Comparison of ENCODE assay signal across 8 mouse cellular contexts in the genomic region with DNA sequence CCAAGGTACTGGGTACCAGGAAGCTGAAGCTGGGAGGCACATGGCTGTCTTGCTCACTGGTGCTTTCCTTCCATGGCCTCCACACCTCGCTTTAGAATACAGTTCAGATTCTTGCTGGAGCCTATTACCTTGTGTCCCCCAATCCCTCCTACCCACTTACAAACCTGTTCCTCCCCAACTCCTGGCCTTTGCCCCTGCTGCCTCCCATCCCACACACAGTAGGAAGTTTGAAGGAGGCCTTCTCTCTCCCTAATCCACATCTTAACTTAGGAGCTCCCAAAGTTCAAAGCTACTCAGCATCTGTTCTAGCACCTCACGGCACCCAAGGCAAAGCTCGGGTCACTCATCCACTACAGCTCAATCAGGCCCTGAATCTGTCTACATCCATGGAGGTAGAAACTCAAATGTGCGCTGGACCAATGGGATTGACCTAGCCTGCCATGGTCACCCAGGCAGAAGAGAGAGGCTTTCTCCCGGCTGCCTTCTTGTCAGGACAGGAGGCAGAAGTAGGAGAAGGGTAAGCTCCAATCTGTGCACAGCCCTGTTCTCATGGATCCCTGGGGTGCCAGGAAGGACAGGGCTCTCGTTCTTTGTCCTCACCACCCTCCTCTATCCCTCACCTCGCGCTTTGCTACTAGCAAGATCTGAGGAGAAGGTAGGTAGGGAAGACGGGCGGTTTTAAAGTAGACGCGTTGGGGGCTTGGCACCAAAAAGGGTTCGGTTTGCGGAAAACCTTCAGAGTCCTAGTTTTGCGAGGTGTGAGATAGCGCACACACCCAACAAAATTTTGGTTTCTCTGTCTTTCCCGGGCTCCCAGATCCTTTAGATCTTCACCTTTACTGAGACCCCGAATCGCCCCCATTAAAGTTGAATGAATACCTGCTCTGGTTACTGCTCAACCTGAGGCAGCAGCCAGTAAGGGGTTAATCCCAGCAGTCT. TPM values are rescaled to one million over a fixed set of nuclear protein-coding genes. Genes with fewer than 3 reads are reported as not detected.
DNase-seq lines count a peak whose midpoint lies in the region; ATAC-seq and TF ChIP-seq lines count a peak whose summit lies in the region.

No protein-coding gene starts in this region.

- peaks cover 5% of the 10 kb centered on the region for H3K4me1 ChIP-seq in cortical plate, adult 2 months (ENCODE audit: control insufficient read depth, insufficient read depth, low read length)
- peaks cover 25% of the 10 kb centered on the region for H3K4me1 ChIP-seq in hindbrain, embryonic 10.5 days (replicated peaks)
- H3K4me1 ChIP-seq in liver, embryonic 15.5 days (replicated peaks) = peaks cover 21% of the 10 kb centered on the region
- peaks cover 3% of the 10 kb centered on the region; the same call in 1 of the 2 replicates for H3K4me1 ChIP-seq in stomach, postnatal 0 days (replicated peaks; ENCODE audit: control insufficient read depth, insufficient read depth)

- no peaks in the 10 kb centered on the region for H3K9me3 ChIP-seq in hindbrain, embryonic 10.5 days
- H3K9me3 ChIP-seq in liver, embryonic 15.5 days (replicated peaks) = no peaks in the 10 kb centered on the region
- H3K9me3 ChIP-seq in stomach, postnatal 0 days (ENCODE audit: control insufficient read depth, low read length) = no peaks in the 10 kb centered on the region

- TF ChIP-seq CTCF in cortical plate, adult 2 months (IDR thresholded peaks at IDR 0.05; ENCODE audit: extremely low read depth, insufficient read depth, low read length) = no peak
- TF ChIP-seq CTCF in stomach, postnatal 0 days (IDR thresholded peaks at IDR 0.05; ENCODE audit: low read depth) = no peak

- TF ChIP-seq POLR2A in cortical plate, adult 2 months (IDR thresholded peaks at IDR 0.05; ENCODE audit: extremely low read depth, insufficient read depth, low read length) = no peak

- WGBS in hindbrain, embryonic 10.5 days = 11% methylated on average over 19 of the region's 19 CpGs
- 10% methylated on average over 19 of the region's 19 CpGs for WGBS in liver, embryonic 15.5 days (ENCODE audit: insufficient replicate concordance)
- WGBS in stomach, postnatal 0 days = 6% methylated on average over 19 of the region's 19 CpGs

- DNase-seq in cerebellum, adult 9-10 months = peak; percentile 62
- DNase-seq in cerebellum, adult 9-11 months = no peak
- peak; percentile 49 for DNase-seq in A20 (ENCODE audit: low read depth, low spot score)
- no peak for DNase-seq in hindbrain, embryonic 10.5 days (ENCODE audit: low spot score)
- no peak for DNase-seq in stomach, postnatal 0 days (ENCODE audit: low spot score)
- DNase-seq in T-cell, adult 2 months (ENCODE audit: low spot score) = no peak

- H3K4me2 ChIP-seq in liver, embryonic 15.5 days = peak overlapping the region; percentile 81
- H3K4me2 ChIP-seq in stomach, postnatal 0 days (replicated peaks; ENCODE audit: low read depth) = peak overlapping the region; percentile 84

- TF ChIP-seq EP300 in stomach, postnatal 0 days (optimal IDR thresholded peaks at IDR 0.05) = no peak

- H3K27ac ChIP-seq in cortical plate, adult 2 months (ENCODE audit: insufficient read depth, low read length) = peak overlapping the region; percentile 51
- H3K27ac ChIP-seq in hindbrain, embryonic 10.5 days = peak overlapping the region; percentile 89
- H3K27ac ChIP-seq in liver, embryonic 15.5 days (replicated peaks) = peak overlapping the region; percentile 78; the same call in 1 of the 2 replicates
- peak overlapping the region; percentile 93 for H3K27ac ChIP-seq in stomach, postnatal 0 days (replicated peaks)

- H3K4me3 ChIP-seq in cortical plate, adult 2 months (ENCODE audit: insufficient read depth, low read length) = peak overlapping the region; percentile 80
- H3K4me3 ChIP-seq in hindbrain, embryonic 10.5 days = peak overlapping the region; percentile 62
- peak overlapping the region; percentile 64 for H3K4me3 ChIP-seq in liver, embryonic 15.5 days (replicated peaks)
- H3K4me3 ChIP-seq in stomach, postnatal 0 days (ENCODE audit: low read depth, low read length) = peak overlapping the region; percentile 52

- H3K36me3 ChIP-seq in hindbrain, embryonic 10.5 days = peaks cover 25% of the 10 kb centered on the region
- H3K36me3 ChIP-seq in liver, embryonic 15.5 days (replicated peaks) = no peaks in the 10 kb centered on the region; the same call in 1 of the 2 replicates
- H3K36me3 ChIP-seq in stomach, postnatal 0 days (ENCODE audit: control insufficient read depth, insufficient read depth, low read length) = no peaks in the 10 kb centered on the region

- H3K27me3 ChIP-seq in hindbrain, embryonic 10.5 days (ENCODE audit: insufficient read depth, poor library complexity, severe bottlenecking) = no peaks in the 10 kb centered on the region
- no peaks in the 10 kb centered on the region for H3K27me3 ChIP-seq in liver, embryonic 15.5 days
- H3K27me3 ChIP-seq in stomach, postnatal 0 days (ENCODE audit: control insufficient read depth, insufficient read depth, low read length) = no peaks in the 10 kb centered on the region

- peak overlapping the region; percentile 60 for H3K9ac ChIP-seq in liver, embryonic 15.5 days
- H3K9ac ChIP-seq in stomach, postnatal 0 days (ENCODE audit: low read length) = peak overlapping the region; percentile 77

- ATAC-seq in liver, embryonic 15.5 days (ENCODE audit: insufficient read depth) = peak; percentile 9; the same call in 1 of the 2 replicates
- peak; percentile 19 for ATAC-seq in stomach, postnatal 0 days (ENCODE audit: low FRiP score, low TSS enrichment)

RNA-seq across cellular contexts. Expression of a gene that starts 0.6 kb away (rescaled TPM):
- 15.3 and 16.7 TPM in 2 replicates for polyA plus RNA-seq in cortical plate, adult 2 months (2012; rRNA removed)
- polyA plus RNA-seq in hindbrain, embryonic 10.5 days (2016; fragmentation: Nextera tagmentation; extraction: Ambion mirVana) = 6.3 and 8.0 TPM in 2 replicates
- 1.6 and 2.0 TPM in 2 replicates for polyA plus RNA-seq in liver, embryonic 15.5 days (2015; fragmentation: Nextera tagmentation; extraction: Ambion mirVana)
- polyA plus RNA-seq in stomach, postnatal 0 days (2015; fragmentation: Nextera tagmentation; extraction: Ambion mirVana) = 4.7 and 5.2 TPM in 2 replicates

RNA-seq across cellular contexts. Expression of a gene that starts 10.7 kb away (rescaled TPM):
- 184 and 186 TPM in 2 replicates for polyA plus RNA-seq in cortical plate, adult 2 months (2012; rRNA removed)
- 110 and 134 TPM in 2 replicates for polyA plus RNA-seq in hindbrain, embryonic 10.5 days (2016; fragmentation: Nextera tagmentation; extraction: Ambion mirVana)
- polyA plus RNA-seq in liver, embryonic 15.5 days (2015; fragmentation: Nextera tagmentation; extraction: Ambion mirVana) = 48.4 and 52.7 TPM in 2 replicates
- 74.9 and 75.3 TPM in 2 replicates for polyA plus RNA-seq in stomach, postnatal 0 days (2015; fragmentation: Nextera tagmentation; extraction: Ambion mirVana)

RNA-seq across cellular contexts. Expression of a gene that starts 17.0 kb away (rescaled TPM):
- 234 and 251 TPM in 2 replicates for polyA plus RNA-seq in cortical plate, adult 2 months (2012; rRNA removed)
- 58.7 and 62.5 TPM in 2 replicates for polyA plus RNA-seq in hindbrain, embryonic 10.5 days (2016; fragmentation: Nextera tagmentation; extraction: Ambion mirVana)
- 16.5 and 17.0 TPM in 2 replicates for polyA plus RNA-seq in liver, embryonic 15.5 days (2015; fragmentation: Nextera tagmentation; extraction: Ambion mirVana)
- 35.2 and 39.5 TPM in 2 replicates for polyA plus RNA-seq in stomach, postnatal 0 days (2015; fragmentation: Nextera tagmentation; extraction: Ambion mirVana)

Comparison
In these comparisons a context has a peak if more than half of its experiments do, and no peak if none do; other contexts are left out.
1. DNase-seq: peak in cerebellum, adult 9-10 months (single experiment) and A20 (single experiment); none in cerebellum, adult 9-11 months (single experiment), hindbrain, embryonic 10.5 days (single experiment), stomach, postnatal 0 days (single experiment) and T-cell, adult 2 months (single experiment).
2. Peak in every context shown above with its lines, with median percentiles within 50 percentile points of each other: H3K27ac ChIP-seq and H3K4me3 ChIP-seq.